Mouse (Mus musculus): ENCODE results near the gene Mylk.

The Mylk gene

GRCm38 (mm10) chr16:34902761-34903160 is 157.8 kb downstream of the Mylk start:
- no peak for DNase-seq (ENCODE audit: low spot score in 2 of 2)

- DNase-seq (ENCODE audit: low spot score in 2 of 2) = no peak
These were observed 159.9 kb downstream of the Mylk start for GRCm38 (mm10) chr16:34904876-34905275.

- no peak for DNase-seq (ENCODE audit: low spot score in 2 of 2)
These were observed 164.4 kb downstream of the Mylk start for GRCm38 (mm10) chr16:34909437-34909836.

DNA sequence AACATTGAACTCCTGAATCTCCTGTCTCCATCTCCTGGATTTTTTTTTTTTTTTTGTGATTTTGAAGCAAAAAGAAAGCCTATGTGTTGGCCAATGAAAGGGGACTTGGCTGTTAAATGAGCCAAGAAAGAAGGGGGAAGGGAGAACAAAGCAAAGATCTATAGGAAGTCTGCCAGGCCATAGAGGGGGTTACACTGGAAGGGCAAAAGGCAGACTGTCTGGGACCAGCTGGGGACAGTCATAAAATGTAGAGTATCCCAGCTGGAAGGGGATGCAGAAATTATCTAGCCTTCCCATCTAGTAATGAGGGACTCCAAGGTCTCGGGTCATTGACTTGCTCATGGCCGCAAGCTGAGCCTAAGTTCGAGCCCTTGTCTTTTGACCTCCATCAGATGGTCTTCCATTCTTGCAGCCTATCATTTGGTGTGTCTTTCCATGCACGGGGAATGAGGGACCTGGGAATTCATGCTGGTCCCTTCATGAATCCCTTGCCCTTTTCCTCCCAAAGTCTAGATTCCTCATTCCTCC is 172.4 kb downstream of the Mylk start:
- no peak for DNase-seq (ENCODE audit: low spot score in 2 of 2)

GRCm38 (mm10) chr16:34920182-34920581 is 175.2 kb downstream of the Mylk start:
- no peak for DNase-seq (ENCODE audit: low spot score in 2 of 2)

GRCm38 (mm10) chr16:34920868-34921267 is 175.9 kb downstream of the Mylk start:
- DNase-seq (ENCODE audit: low spot score in 2 of 2) = no peak

GRCm38 (mm10) chr16:34921319-34921718 is 176.3 kb downstream of the Mylk start:
- DNase-seq (ENCODE audit: low spot score in 2 of 2) = no peak

GRCm38 (mm10) chr16:34923630-34924029 is 178.6 kb downstream of the Mylk start:
- no peak for DNase-seq (ENCODE audit: low spot score in 2 of 2)

DNA sequence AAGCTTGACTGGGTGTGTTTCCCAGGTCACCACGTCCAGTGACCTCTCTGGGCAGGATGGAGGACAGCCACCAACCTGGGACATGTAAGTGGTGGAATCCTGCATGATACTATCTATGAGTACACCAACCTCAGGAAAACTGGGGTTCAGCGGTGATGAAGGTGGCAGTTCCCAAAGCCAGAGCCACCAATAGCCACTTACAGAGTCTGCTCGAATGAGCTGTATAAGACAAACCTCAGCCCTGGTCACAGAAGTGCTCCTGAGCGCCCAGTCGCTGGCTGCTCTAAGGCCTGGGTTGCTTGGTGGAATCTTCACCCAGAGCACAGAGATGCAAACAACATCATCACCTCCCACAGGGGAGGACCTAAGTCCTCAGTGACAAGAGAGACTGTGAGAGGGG is 179.3 kb downstream of the Mylk start:
- DNase-seq (ENCODE audit: low spot score in 2 of 2) = no peak

DNA sequence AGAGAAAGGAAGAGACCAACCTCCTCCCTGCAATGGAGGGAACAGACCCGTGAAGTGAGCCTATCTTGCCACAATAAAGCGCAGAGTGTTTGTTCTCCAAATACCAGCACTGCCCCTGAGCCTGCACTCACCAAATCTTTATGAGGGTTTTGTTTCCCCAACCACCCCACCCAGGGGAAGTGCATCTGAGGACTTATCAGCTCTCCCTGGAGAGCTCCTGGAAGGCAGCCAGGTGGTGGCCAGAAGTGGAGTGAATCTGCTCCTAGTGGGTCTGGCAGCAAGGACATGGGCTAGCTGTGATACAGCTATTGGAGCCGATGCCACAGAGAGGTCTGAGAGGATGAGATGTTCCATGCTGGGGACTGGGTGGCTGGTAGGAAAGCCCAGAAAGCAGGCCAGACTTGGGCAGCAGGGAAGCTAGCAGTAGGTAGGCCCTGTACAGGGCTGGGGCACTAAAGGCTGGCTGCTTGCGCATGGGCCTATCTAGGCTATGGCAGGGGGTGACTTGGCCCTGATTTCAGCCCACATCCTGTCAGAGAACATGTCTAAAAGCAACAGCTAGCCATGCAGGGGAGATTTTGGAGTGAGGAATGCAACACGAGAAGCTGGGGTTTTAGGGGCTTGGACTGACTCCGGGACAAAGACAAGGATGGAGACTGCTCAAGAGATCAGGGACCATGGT is 180.1 kb downstream of the Mylk start:
- DNase-seq (ENCODE audit: low spot score in 2 of 2) = no peak

GRCm38 (mm10) chr16:34926531-34927435 is 181.8 kb downstream of the Mylk start:
- DNase-seq (ENCODE audit: low spot score in 2 of 2) = no peak

GRCm38 (mm10) chr16:34929686-34930085 is 184.7 kb downstream of the Mylk start:
- no peak for DNase-seq (ENCODE audit: low spot score in 2 of 2)

- no peak for DNase-seq (ENCODE audit: low spot score in 2 of 2)
These were observed 185.1 kb downstream of the Mylk start for GRCm38 (mm10) chr16:34930110-34930509.

GRCm38 (mm10) chr16:34931306-34931705 is 186.3 kb downstream of the Mylk start:
- no peak for DNase-seq (ENCODE audit: low spot score in 2 of 2)

GRCm38 (mm10) chr16:34933173-34933572 is 188.2 kb downstream of the Mylk start:
- DNase-seq (ENCODE audit: low spot score in 2 of 2) = no peak

DNA sequence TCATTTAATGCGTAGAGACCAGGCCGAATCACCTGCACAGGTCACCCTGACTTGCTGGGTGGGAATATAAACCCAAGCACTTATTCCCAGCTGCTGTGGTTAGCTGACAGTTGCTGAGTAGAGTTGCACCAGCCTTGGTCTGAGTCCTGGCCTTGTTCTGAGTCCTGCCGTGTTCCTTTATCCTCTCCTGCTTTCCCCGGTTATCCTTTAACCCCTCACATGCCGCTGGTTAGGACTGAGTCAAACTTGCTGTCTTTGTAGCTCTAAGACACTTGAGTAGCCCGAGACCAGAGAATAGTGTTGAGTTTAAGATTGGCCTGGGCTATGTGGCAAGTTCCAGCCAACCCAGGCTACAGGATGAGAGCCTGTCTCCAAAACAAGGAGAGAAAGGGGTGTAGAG is 189.5 kb downstream of the Mylk start:
- no peak for DNase-seq (ENCODE audit: low spot score in 2 of 2)

DNA sequence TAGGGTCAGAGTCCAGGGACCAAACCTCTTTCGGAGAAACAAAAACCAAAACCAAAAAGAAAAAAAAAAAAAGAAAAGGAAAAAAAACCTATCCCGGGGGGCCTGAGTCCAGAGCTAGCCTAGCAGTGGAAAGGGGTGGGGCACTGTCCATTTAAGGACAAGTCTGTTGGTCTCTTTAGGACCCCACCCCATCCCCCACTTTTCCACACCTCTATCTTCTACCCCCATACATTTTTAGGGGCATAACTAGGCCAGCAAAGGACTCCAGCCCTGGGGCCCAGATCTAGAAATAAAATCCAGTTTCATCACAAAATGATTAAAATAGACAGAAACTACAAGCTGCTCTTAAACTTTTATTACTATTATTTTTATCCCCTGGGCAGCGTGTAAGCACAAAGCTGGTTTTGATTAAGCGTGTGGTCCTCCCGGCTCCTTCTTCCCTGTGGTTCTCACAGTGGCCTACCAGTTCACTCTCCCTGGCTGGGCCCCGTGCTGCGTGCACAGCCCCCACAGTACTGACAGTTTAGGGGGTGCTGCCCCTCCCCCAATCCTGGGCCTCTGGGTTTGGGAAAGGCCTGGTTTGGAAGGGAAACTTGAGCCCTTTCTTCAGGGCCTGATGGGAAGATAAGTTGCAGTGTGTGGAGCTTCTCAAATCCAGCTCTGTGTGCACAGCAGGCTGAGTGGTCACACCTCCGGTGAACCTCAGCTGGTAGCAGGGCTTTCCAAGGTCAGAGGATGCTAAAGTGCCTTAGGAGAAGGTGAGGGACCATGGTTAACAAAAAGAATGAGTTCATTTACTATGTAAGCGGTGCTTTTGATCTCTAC is 190.7 kb downstream of the Mylk start:
- no peak for DNase-seq (ENCODE audit: low spot score in 2 of 2)

GRCm38 (mm10) chr16:34936339-34936810 is 191.4 kb downstream of the Mylk start:
- DNase-seq (ENCODE audit: low spot score in 2 of 2) = no peak

DNA sequence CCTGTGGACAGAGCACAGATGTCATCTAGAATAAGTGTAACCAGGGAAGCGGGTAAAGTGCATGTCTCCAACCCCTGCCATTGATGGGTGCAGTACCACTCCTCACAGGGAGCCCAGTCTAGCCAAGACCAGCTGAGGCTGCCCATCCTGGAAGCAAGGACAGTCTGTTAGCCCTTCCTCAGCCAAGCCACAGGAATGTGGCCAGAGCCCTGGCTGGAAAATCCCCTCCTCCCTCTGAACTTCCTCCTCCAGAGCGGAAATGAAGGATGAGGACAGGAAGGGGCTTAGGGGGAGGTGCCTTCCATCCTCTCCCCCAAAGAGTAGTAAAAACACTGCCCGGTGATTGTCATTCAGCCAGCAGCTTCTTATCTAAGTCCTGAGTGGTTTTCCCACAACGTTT is 192.6 kb downstream of the Mylk start:
- no peak for DNase-seq (ENCODE audit: low spot score in 2 of 2)

GRCm38 (mm10) chr16:34938248-34938647 is 193.2 kb downstream of the Mylk start:
- no peak for DNase-seq (ENCODE audit: low spot score in 2 of 2)

- DNase-seq (ENCODE audit: low spot score in 2 of 2) = no peak
These were observed 194.9 kb downstream of the Mylk start for GRCm38 (mm10) chr16:34939951-34940350.

DNA sequence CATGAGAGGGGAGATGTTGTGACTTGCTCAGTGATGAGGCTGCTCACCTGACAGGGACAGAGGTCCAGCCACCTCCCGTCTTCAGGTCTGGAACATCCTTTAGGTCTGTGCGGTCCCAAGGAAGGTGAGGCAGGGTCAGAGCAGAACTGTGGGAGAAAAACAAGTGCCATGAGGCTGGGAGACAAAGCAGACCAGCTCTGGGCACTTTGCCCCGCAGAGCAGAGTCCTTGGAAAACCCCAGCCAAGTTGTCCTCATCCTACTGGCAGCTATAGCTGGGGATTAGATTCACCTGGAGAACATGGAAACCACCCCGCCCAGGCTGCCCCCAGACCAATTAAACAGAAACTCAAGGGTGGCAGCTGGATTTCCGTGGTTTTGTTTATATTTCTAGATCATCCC is 195.4 kb downstream of the Mylk start:
- DNase-seq (ENCODE audit: low spot score in 2 of 2) = no peak
